Mouse (Mus musculus) cortical plate, adult 2 months (tissue): ENCODE data around the gene Map4k5. TPM values are rescaled to one million over a fixed set of nuclear protein-coding genes. Genes with fewer than 3 reads are reported as not detected.

Experiments used
- H3K27ac ChIP-seq: fragments of 200-500 bp; 2 replicates; pipeline ENCODE4 v1.5.1; 2012; ENCODE audit warnings: low read length, control low read depth, inconsistent platforms; ENCODE audit not compliant: insufficient read depth
- H3K4me1 ChIP-seq: fragments of 200-500 bp; 2 replicates; pipeline ENCODE4 v1.6.1; 2011; ENCODE audit warnings: low read length; ENCODE audit not compliant: control insufficient read depth, insufficient read depth
- H3K4me3 ChIP-seq: fragments of 200-500 bp; 2 replicates; pipeline ENCODE4 v1.5.1; 2011; ENCODE audit warnings: mild to moderate bottlenecking, low read length, control low read depth; ENCODE audit not compliant: insufficient read depth
- CTCF ChIP-seq: fragments of 200-500 bp; IDR thresholded peaks from 2 replicates; pipeline ENCODE4 v1.5.1; 2011; ENCODE audit warnings: mild to moderate bottlenecking, control low read depth, low read length; ENCODE audit not compliant: insufficient read depth; ENCODE audit errors: extremely low read depth
- POLR2A ChIP-seq: fragments of 200-500 bp; IDR thresholded peaks from 2 replicates; pipeline ENCODE4 v1.6.1; 2011; ENCODE audit warnings: mild to moderate bottlenecking, low read length, control low read depth; ENCODE audit not compliant: insufficient read depth; ENCODE audit errors: extremely low read depth
- polyA plus RNA-seq: library from polyadenylated mRNA; depleted of rRNA; stranded (reverse); fragments of >200 nt; gene quantifications from 2 replicates; pipeline ENCODE4 v1.2.3, GENCODE M21; 2012

Map4k5 gene
- polyA plus RNA-seq, 1 experiment, result 25.3 TPM

DNA sequence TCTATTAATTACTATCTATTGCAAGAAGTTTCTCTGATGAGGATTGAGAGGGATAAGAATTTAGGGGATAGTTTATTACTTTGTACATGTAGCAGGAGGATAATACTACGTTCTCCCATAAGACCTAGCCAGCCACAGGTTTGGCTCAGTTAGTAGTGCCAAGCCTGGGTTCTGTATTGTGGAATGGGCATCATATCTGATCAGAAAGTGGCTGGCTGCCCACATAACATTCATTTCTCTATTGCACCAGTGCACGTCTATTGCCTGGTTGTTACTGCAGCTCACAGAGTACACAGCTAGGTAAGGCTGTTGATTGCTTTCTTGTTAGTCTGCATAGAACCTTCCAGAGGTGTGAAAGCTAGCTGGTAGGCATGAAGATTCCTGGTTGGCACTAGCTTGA, 24.9 kb upstream of the Map4k5 start:
- TF ChIP-seq CTCF (no peak), POLR2A (no peak)
- Histone ChIP-seq H3K27ac (no peak overlapping the region), H3K4me1 (peaks cover 2% of the 10 kb centered on the region; the same call in 1 of the 2 replicates)

DNA sequence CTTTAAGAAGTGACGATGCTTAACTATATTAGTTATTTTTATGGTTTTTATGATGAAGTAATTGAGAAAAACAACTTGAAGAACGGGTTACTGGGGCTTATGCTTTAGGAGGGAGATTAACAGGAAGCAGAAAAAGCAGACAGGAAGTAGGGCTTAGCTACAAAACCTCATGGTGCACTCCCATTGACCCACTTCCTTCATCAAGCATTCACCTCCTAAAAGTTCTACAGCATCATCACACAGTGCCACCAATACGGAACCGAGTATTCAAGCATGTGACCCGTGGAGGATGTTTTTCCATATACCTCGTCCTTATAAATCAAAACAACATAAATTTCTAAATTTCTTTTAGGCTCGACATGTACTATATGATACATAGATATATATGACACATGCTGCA, 19.7 kb upstream of the Map4k5 start:
- Histone ChIP-seq H3K4me1 (peaks cover 2% of the 10 kb centered on the region; the same call in 1 of the 2 replicates), H3K27ac (no peak overlapping the region), H3K4me3 (no peak overlapping the region)
- TF ChIP-seq CTCF (no peak), POLR2A (no peak)

More for the DNA sequence above, 24.9 kb upstream of the Map4k5 start:
- no peak overlapping the region for H3K4me3 ChIP-seq

DNA sequence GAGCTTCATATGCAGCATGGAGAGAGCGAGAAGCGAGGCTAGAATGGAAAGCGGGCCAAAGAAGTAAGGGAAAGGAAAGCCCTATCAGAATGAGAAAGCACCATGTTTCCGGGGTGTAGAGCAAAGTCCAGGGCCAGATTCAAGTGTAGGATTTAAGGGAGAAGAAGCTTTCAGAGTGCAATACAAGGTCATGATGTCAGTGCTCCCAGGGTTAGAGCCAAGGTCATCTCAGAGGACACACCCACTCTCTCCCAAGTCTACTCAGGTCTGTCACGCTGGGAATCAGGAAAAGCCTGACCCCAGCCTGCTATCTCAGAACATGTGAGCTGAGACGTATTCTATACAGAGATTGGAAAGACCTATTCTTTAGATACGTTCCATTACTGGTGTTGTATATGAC, 18.9 kb upstream of the Map4k5 start:
- TF ChIP-seq CTCF (no peak), POLR2A (no peak)
- Histone ChIP-seq H3K4me3 (no peak overlapping the region), H3K27ac (no peak overlapping the region), H3K4me1 (peaks cover 2% of the 10 kb centered on the region; the same call in 1 of the 2 replicates)

- H3K4me1 ChIP-seq, result peaks cover under 1% of the 10 kb centered on the region; the same call in 1 of the 2 replicates
- peak overlapping the region; percentile 95 for H3K27ac ChIP-seq
- TF ChIP-seq POLR2A, result peak; percentile 78
- TF ChIP-seq CTCF, result no peak
- H3K4me3 ChIP-seq, result peak overlapping the region; percentile 77
Observed at GRCm38 (mm10) chr12:69908511-69908900, 15.5 kb upstream of the Map4k5 start.

DNA sequence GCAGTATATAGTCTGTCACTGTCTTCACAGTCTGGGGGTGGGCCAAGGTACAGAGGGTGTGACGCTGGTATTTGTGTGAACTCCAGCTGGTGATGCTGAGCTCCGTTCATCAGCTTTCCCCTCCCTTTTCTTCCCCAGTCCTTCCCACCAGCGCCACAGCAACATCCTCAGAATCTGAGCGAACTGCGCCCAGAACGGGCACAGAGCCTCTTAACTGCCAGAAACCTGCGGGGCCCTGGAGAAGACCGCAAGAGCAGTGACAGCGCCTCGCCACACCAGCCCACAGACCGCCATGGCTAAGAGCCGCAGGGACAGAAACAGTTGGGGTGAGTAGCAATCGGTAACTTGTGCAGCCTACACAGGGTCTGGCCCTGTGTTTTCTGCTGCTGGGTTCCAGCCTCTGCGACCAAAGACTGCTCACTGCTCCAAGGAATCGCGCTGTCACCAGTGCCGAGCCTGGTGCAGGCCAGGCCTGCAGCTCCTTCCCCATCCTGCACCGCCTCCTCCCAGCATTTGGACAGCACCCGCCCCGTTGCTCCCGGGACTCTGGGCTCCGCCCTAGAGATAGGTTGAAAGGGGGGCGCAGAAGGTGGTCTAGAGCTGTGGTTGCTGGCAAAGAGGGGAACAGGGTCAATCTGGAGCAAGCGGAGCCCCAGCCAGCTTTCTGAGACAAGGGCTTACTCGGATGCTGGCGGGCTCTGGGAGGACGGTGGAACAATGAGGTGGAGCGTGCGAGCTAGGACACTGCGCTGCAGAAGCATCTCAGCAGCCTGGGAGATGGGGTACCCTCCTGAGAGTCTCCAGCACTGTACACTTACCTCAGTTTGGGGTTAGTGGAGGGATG, 14.9 kb upstream of the Map4k5 start:
- peak overlapping the region; percentile 95 for H3K27ac ChIP-seq
- TF ChIP-seq POLR2A (peak; percentile 98), CTCF (no peak)
- peak overlapping the region; percentile 77 for H3K4me3 ChIP-seq
- H3K4me1 ChIP-seq, result no peaks in the 10 kb centered on the region; the same call in 1 of the 2 replicates

GRCm38 (mm10) chr12:69904991-69905390, 12.0 kb upstream of the Map4k5 start:
- Histone ChIP-seq H3K4me1 (no peaks in the 10 kb centered on the region; the same call in 1 of the 2 replicates), H3K27ac (no peak overlapping the region), H3K4me3 (no peak overlapping the region)
- no peak for TF ChIP-seq POLR2A
- no peak for TF ChIP-seq CTCF

DNA sequence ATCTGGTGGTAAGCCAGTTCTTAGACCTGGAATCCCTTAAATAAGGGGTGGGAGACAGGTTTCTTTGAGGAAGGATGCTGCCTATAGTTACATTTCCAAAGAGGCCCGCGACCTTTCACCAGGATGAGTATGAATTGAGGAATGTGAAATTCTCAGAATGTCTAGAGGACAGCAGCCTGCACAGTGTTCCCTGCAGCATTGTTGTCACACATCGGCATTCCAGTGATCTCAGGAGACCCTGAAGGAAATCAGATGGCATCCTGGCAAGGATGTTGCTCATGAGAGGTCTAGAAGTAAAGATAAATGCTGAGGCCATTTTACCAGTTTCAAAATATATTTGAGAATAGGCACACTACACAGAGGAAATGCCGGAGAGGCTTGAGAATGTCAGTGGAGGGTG, 5.1 kb upstream of the Map4k5 start:
- TF ChIP-seq POLR2A (no peak), CTCF (no peak)
- H3K4me1 ChIP-seq, result no peaks in the 10 kb centered on the region; the same call in 1 of the 2 replicates
- no peak overlapping the region for H3K4me3 ChIP-seq
- no peak overlapping the region for H3K27ac ChIP-seq

GRCm38 (mm10) chr12:69895046-69895445, 2.0 kb upstream of the Map4k5 start:
- Histone ChIP-seq H3K27ac (no peak overlapping the region), H3K4me1 (peaks cover 4% of the 10 kb centered on the region; the same call in 1 of the 2 replicates), H3K4me3 (no peak overlapping the region)
- no peak for TF ChIP-seq CTCF

DNA sequence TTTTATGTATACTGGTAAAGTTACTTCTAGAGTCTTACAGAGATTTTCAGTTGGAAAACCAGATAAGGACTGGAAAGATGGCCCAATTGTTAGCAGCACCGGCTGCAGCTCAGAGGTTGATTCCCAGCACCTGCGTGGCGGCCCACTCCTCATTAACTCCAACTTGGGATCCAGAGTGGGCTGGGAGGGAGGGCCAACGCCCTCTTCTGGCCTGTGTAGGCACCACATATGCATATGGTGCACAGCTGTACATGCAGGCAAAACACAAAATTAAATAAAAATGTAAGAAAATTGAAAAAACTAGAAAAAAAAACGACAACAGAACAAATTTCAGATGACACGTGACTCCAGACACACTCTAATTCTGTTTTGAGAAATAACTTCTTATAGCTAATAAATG, 927 bp upstream of the Map4k5 start:
- TF ChIP-seq CTCF (no peak), POLR2A (no peak)
- Histone ChIP-seq H3K4me3 (peak overlapping the region; percentile 90; the same call in 1 of the 2 replicates), H3K4me1 (peaks cover 7% of the 10 kb centered on the region; the same call in 1 of the 2 replicates), H3K27ac (no peak overlapping the region)

- Histone ChIP-seq H3K4me3 (peak overlapping the region; percentile 90), H3K27ac (no peak overlapping the region), H3K4me1 (peaks cover 11% of the 10 kb centered on the region)
- no peak for TF ChIP-seq POLR2A
- TF ChIP-seq CTCF, result no peak
Observed at GRCm38 (mm10) chr12:69891721-69892120, 1.3 kb downstream of the Map4k5 start.
